Comparison of ENCODE assay signal across 33 mouse cellular contexts in the genomic region with DNA sequence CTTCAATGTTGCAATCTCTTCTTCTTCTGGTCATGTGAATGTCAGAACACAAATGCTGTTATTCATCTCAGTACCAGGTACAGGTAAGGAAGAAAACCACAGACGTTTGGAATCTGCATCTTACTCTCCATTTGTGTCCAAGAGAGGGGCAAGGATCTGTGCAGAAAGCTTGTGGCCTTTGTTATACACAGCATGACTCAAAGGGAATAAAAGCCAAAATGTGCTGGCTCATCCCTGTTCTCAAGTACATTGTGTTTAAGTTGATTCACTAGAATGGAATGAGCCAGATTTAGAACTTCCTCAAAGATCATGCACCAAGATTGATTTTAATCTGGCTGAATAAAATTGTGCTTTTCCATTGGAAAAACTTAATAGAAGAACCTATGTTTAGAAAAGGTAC.
DNase-seq lines count a peak whose midpoint lies in the region; ATAC-seq and TF ChIP-seq lines count a peak whose summit lies in the region.
"Had no signal": no experiment of that assay in that cellular context is flagged by ENCODE, and none has a peak within 500 bp of the region (broad histone marks: within the 10 kb centered on the region; RNA-seq: fewer than 3 reads in every experiment).

No protein-coding gene starts in this region.

- WGBS in cerebellum, adult 2 months: 2% methylated on average over 1 of the region's 1 CpGs

- no peak for DNase-seq in frontal cortex, postnatal 25 days (ENCODE audit: low spot score in 2 of 2)
- DNase-seq in Muller cell, postnatal 12 days (ENCODE audit: inconsistent ontology term): peak; percentile 88
- DNase-seq in brain, adult 2 months (ENCODE audit: low read depth, low spot score): peak; percentile 63
- no peak for DNase-seq in spleen, adult 18-20 months
- no peak for DNase-seq in cerebellum, adult 2 months
- no peak for DNase-seq in urinary bladder, adult 18-20 months (ENCODE audit: low spot score in 2 of 2)
- DNase-seq: adrenal gland, adult 8-10 months; cerebellum, adult 8-10 months; cerebellum, postnatal 25 days; forebrain, postnatal 0 days; gastrocnemius, postnatal 25 days; heart, adult 11 months; heart, postnatal 4 days; kidney, adult 9 months; kidney, postnatal 10 days; layer of hippocampus, adult 9-11 months; lung, embryonic 14.5 days; lung, postnatal 14 days; midbrain, embryonic 14.5 days; retina, postnatal 1 day; right cerebral cortex, postnatal 25 days; thymus, adult 18-20 months; thymus, postnatal 25 days had no signal

- no peak overlapping the region for H3K27ac ChIP-seq in cerebellum, adult 2 months (ENCODE audit: insufficient read depth, low read length)
- H3K27ac ChIP-seq: embryonic facial prominence, embryonic 12.5 days; forebrain, embryonic 12.5 days; heart, embryonic 10.5 days; heart, embryonic 15.5 days; hindbrain, embryonic 14.5 days; limb, embryonic 12.5 days; liver, embryonic 15.5 days; stomach, postnatal 0 days had no signal

- H3K4me1 ChIP-seq in cerebellum, adult 2 months (ENCODE audit: control insufficient read depth, insufficient read depth, low read length): no peaks in the 10 kb centered on the region
- H3K4me1 ChIP-seq: embryonic facial prominence, embryonic 12.5 days; forebrain, embryonic 12.5 days; heart, embryonic 10.5 days; heart, embryonic 15.5 days; limb, embryonic 12.5 days; liver, embryonic 15.5 days had no signal

- no peak for TF ChIP-seq POLR2A in cerebellum, adult 2 months (IDR thresholded peaks at IDR 0.05; ENCODE audit: borderline replicate concordance, insufficient read depth, low read length)

- H3K4me3 ChIP-seq in cerebellum, adult 2 months (replicated peaks; ENCODE audit: insufficient read depth, low read depth, low read length): no peak overlapping the region
- H3K4me3 ChIP-seq: embryonic facial prominence, embryonic 12.5 days; forebrain, embryonic 12.5 days; heart, embryonic 10.5 days; heart, embryonic 15.5 days; limb, embryonic 12.5 days; liver, embryonic 15.5 days had no signal

- no peaks in the 10 kb centered on the region for H3K27me3 ChIP-seq in cerebellum, adult 2 months (ENCODE audit: control insufficient read depth, insufficient read depth, low read length)
- H3K27me3 ChIP-seq: embryonic facial prominence, embryonic 12.5 days; forebrain, embryonic 12.5 days; heart, embryonic 15.5 days; limb, embryonic 12.5 days; liver, embryonic 15.5 days had no signal

- ATAC-seq in frontal cortex, adult (ENCODE audit: low TSS enrichment): peak; percentile 77
- ATAC-seq: forebrain, postnatal 0 days; intestine, postnatal 0 days had no signal

- no peak for TF ChIP-seq CTCF in cerebellum, adult 2 months (IDR thresholded peaks at IDR 0.05; ENCODE audit: borderline replicate concordance, insufficient read depth, low read depth, low read length)

Comparison
In these comparisons a context has a peak if more than half of its experiments do, and no peak if none do; other contexts are left out.
1. DNase-seq: peak in Muller cell, postnatal 12 days (single experiment) and brain, adult 2 months (single experiment); none in frontal cortex, postnatal 25 days (0 of 2), spleen, adult 18-20 months (0 of 2), cerebellum, adult 2 months (0 of 2) and urinary bladder, adult 18-20 months (0 of 2).